Mouse (Mus musculus) E14TG2a.4 (cell line): ENCODE measurements at regions not wholly inside any gene's neighbourhood (a gene's known extent, or its start where the extent isn't known, plus 50 kb on each side); places are given as distances from the start of the nearest gene placed in this dataset.

ENCODE experiments used
- CTCF ChIP-seq: conservative IDR thresholded peaks from 2 replicates; pipeline ENCODE4 v1.5.1; 2014; ENCODE audit warnings: low read length
- POU5F1 ChIP-seq: IDR thresholded peaks from 2 replicates; pipeline ENCODE4 v1.6.1; 2014; ENCODE audit warnings: low read length, borderline replicate concordance

GRCm38 (mm10) chr4:110119438-110119837 lies 141.6 kb downstream of the Dmrta2 start:
- TF ChIP-seq CTCF: no peak
- TF ChIP-seq POU5F1: no peak
